Mouse (Mus musculus) ES-Bruce4 (cell line): ENCODE results near the gene Cars2.

ENCODE experiments used
- CTCF ChIP-seq: IDR thresholded peaks from one replicate; pipeline ENCODE4 v1.8.1; 2011; ENCODE audit warnings: low read depth, low read length
- EP300 ChIP-seq: IDR thresholded peaks from 2 replicates; pipeline ENCODE4 v1.6.1; 2011; ENCODE audit warnings: low read depth, low read length; ENCODE audit not compliant: insufficient read depth
- POLR2A ChIP-seq: IDR thresholded peaks from one replicate; pipeline ENCODE4 v1.8.1; 2011; ENCODE audit warnings: low read length; ENCODE audit not compliant: insufficient read depth

DNA sequence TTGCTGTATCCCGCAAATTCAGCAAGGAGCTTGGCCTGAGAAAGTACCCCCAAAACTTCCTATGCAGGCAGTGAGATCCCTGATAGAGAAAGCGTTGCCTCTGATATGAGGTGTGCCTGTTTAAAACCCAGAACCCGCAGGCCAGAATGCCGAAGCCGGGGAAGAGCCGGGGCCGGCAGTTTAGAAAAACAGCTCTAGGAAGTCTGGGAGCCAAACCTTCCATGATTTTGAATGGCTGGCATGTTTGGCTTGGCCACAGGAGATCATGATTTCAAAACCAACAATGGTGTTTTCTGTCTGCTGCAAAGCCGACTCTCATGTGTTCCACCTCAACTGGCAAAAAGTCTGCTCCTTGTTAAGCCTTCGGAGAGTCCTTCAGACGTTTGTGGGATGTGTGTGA, 1.8 kb upstream of the Cars2 start:
- TF ChIP-seq POLR2A (no peak), CTCF (no peak), EP300 (no peak)
